Mouse (Mus musculus) pancreas, adult 10 weeks (tissue): ENCODE results near the gene Alg10b. TPM values are rescaled to one million over a fixed set of nuclear protein-coding genes. Genes with fewer than 3 reads are reported as not detected.

Source experiments
- polyA plus RNA-seq: library from polyadenylated mRNA; stranded (reverse); fragments of 350-450 nt; fragmentation: Illumina TruSeq; extraction: RNeasy Lipid Tissue Mini Kit (QIAGEN cat#74804); gene quantifications from one replicate; pipeline ENCODE4 v1.2.3, GENCODE M21; 2015; ENCODE audit warnings: low read depth, low replicate concordance; ENCODE audit not compliant: insufficient read depth

Gene Alg10b
- polyA plus RNA-seq = 4.5 TPM

DNA sequence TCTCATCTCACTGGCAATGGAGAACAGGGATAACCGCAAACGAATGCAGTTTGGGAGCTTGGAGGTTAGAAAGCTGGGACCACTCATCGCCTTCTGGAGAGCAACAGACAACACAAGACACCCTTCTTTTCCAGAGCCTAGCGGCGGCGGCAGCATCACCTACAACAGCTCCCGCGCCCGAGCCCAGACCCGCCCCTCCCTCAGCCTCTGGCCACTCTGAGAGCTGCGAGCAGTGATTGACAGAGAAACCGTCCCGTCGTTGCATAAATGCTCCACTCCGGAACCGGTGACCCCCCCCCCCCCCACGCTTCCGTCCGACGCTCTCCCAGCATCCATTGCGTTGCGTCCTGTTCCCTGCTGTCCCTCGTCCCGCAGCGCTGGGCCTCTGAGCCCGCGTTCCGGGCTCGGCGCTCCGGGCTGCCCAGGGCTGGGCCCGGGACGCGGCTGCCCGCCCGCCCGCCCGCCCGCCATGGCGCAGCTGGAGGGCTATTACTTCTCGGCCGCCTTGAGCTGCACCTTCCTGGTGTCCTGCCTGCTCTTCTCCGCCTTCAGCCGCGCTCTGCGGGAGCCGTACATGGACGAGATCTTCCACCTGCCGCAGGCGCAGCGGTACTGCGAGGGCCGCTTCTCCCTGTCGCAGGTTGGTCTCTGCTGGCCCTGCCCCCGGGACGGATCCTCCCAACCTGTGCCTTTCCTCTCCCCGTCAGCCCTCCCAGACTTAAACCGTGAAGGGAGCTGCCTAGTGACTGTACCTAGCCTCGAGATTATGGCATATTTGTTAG, at the start of gene Alg10b:
TSS of gene Alg10b (plus strand) at position 343 of the 782 bp plus-strand sequence.

